In genomic region chr3:148977124-148977529, GRCm38 (mm10) we compare ENCODE assay signal across 9 mouse cellular contexts. TPM values are rescaled to one million over a fixed set of nuclear protein-coding genes. Genes with fewer than 3 reads are reported as not detected.
A peak's percentile ranks its signal among the peaks of the same experiment; 100 is the strongest.
DNase-seq lines count a peak whose midpoint lies in the region; ATAC-seq and TF ChIP-seq lines count a peak whose summit lies in the region.
"Had no signal": no experiment of that assay in that cellular context is flagged by ENCODE, and none has a peak within 500 bp of the region (broad histone marks: within the 10 kb centered on the region; RNA-seq: fewer than 3 reads in every experiment).

No protein-coding gene starts in this region.

- WGBS in kidney, adult 2 months = 22% methylated on average over 16 of the region's 16 CpGs
- WGBS in embryonic facial prominence, embryonic 13.5 days = 48% methylated on average over 16 of the region's 16 CpGs
- 35% methylated on average over 16 of the region's 16 CpGs for WGBS in hindbrain, embryonic 12.5 days
- 9% methylated on average over 16 of the region's 16 CpGs for WGBS in midbrain, embryonic 13.5 days
- 92% methylated on average over 16 of the region's 16 CpGs for WGBS in thymus, adult 2 months

- no peak for ATAC-seq in embryonic facial prominence, embryonic 13.5 days (ENCODE audit: insufficient number of reproducible peaks, insufficient read depth, low FRiP score, low TSS enrichment, low read depth)
- peak; percentile 77 for ATAC-seq in hindbrain, embryonic 12.5 days (ENCODE audit: low FRiP score)
- ATAC-seq in midbrain, embryonic 13.5 days = peak; percentile 85

- H3K9me3 ChIP-seq in embryonic facial prominence, embryonic 13.5 days = no peaks in the 10 kb centered on the region
- H3K9me3 ChIP-seq in hindbrain, embryonic 12.5 days (replicated peaks) = no peaks in the 10 kb centered on the region
- no peaks in the 10 kb centered on the region for H3K9me3 ChIP-seq in midbrain, embryonic 13.5 days

- TF ChIP-seq POLR2A in kidney, adult 2 months (IDR thresholded peaks at IDR 0.05; ENCODE audit: low read depth, low read length) = no peak
- TF ChIP-seq POLR2A in thymus, adult 2 months (IDR thresholded peaks at IDR 0.05; ENCODE audit: control insufficient read depth, extremely low read depth, insufficient read depth, low read length, poor library complexity) = no peak

- H3K4me2 ChIP-seq in embryonic facial prominence, embryonic 13.5 days = peak overlapping the region; percentile 48
- H3K4me2 ChIP-seq in hindbrain, embryonic 12.5 days (replicated peaks) = peak overlapping the region; percentile 41
- peak overlapping the region; percentile 62 for H3K4me2 ChIP-seq in midbrain, embryonic 13.5 days (replicated peaks)

- H3K4me1 ChIP-seq in kidney, adult 2 months (ENCODE audit: control insufficient read depth, insufficient read depth, low read length) = 0 out of 2 replicates have a peak, but pooled peaks cover 3% of the 10 kb centered on the region
- H3K4me1 ChIP-seq in embryonic facial prominence, embryonic 13.5 days = peaks cover 53% of the 10 kb centered on the region
- peaks cover 26% of the 10 kb centered on the region for H3K4me1 ChIP-seq in hindbrain, embryonic 12.5 days
- H3K4me1 ChIP-seq in midbrain, embryonic 13.5 days (replicated peaks) = peaks cover 37% of the 10 kb centered on the region
- H3K4me1 ChIP-seq in thymus, adult 2 months (replicated peaks; ENCODE audit: control insufficient read depth, insufficient read depth, low read length) = no peaks in the 10 kb centered on the region

- no peak for TF ChIP-seq CTCF in kidney, adult 2 months (conservative IDR thresholded peaks at IDR 0.05; ENCODE audit: insufficient read depth, insufficient read length, low read depth, low read length)
- TF ChIP-seq CTCF in thymus, adult 2 months (IDR thresholded peaks at IDR 0.05; ENCODE audit: borderline replicate concordance, control insufficient read depth, extremely low read depth, insufficient read depth, low read length, poor library complexity) = no peak

- no peak overlapping the region for H3K9ac ChIP-seq in embryonic facial prominence, embryonic 13.5 days
- H3K9ac ChIP-seq in hindbrain, embryonic 12.5 days = no peak overlapping the region
- peak overlapping the region; percentile 55 for H3K9ac ChIP-seq in midbrain, embryonic 13.5 days (replicated peaks)

- peak; percentile 44 for DNase-seq in kidney, adult 2 months
- DNase-seq in kidney, postnatal 10 days = no peak
- DNase-seq in testis, postnatal 10 days (ENCODE audit: low spot score) = no peak
- DNase-seq in ovary, postnatal 36 days (ENCODE audit: low spot score) = no peak
- no peak for DNase-seq in thymus, adult 2 months

- no peaks in the 10 kb centered on the region for H3K36me3 ChIP-seq in kidney, adult 2 months (ENCODE audit: control insufficient read depth, insufficient read depth, low read length)
- no peaks in the 10 kb centered on the region for H3K36me3 ChIP-seq in embryonic facial prominence, embryonic 13.5 days
- H3K36me3 ChIP-seq in hindbrain, embryonic 12.5 days = no peaks in the 10 kb centered on the region
- H3K36me3 ChIP-seq in midbrain, embryonic 13.5 days = no peaks in the 10 kb centered on the region
- no peaks in the 10 kb centered on the region for H3K36me3 ChIP-seq in thymus, adult 2 months (ENCODE audit: control insufficient read depth, insufficient read depth, low read length)

- no peak overlapping the region for H3K27ac ChIP-seq in kidney, adult 2 months (ENCODE audit: insufficient read depth, low read depth, low read length)
- H3K27ac ChIP-seq in embryonic facial prominence, embryonic 13.5 days = no peak overlapping the region
- no peak overlapping the region for H3K27ac ChIP-seq in hindbrain, embryonic 12.5 days
- H3K27ac ChIP-seq in midbrain, embryonic 13.5 days = peak overlapping the region; percentile 56
- H3K27ac ChIP-seq in thymus, adult 2 months (ENCODE audit: control insufficient read depth, insufficient read depth, low read length) = no peak overlapping the region
- H3K27ac ChIP-seq: macrophage had no signal

- no peaks in the 10 kb centered on the region for H3K27me3 ChIP-seq in kidney, adult 2 months (replicated peaks; ENCODE audit: control insufficient read depth, insufficient read depth, low read length)
- no peaks in the 10 kb centered on the region for H3K27me3 ChIP-seq in embryonic facial prominence, embryonic 13.5 days
- H3K27me3 ChIP-seq in hindbrain, embryonic 12.5 days = no peaks in the 10 kb centered on the region
- no peaks in the 10 kb centered on the region for H3K27me3 ChIP-seq in midbrain, embryonic 13.5 days
- H3K27me3 ChIP-seq in thymus, adult 2 months (ENCODE audit: control insufficient read depth, insufficient read depth, low read length) = no peaks in the 10 kb centered on the region

- H3K4me3 ChIP-seq in kidney, adult 2 months (ENCODE audit: insufficient read depth, low read depth, low read length) = peak overlapping the region; percentile 24
- H3K4me3 ChIP-seq in embryonic facial prominence, embryonic 13.5 days = peak overlapping the region; percentile 14
- H3K4me3 ChIP-seq in hindbrain, embryonic 12.5 days = peak overlapping the region; percentile 18
- H3K4me3 ChIP-seq in midbrain, embryonic 13.5 days (replicated peaks) = peak overlapping the region; percentile 36
- H3K4me3 ChIP-seq in thymus, adult 2 months (ENCODE audit: control insufficient read depth, insufficient read depth, low read length) = no peak overlapping the region

RNA-seq across cellular contexts. Expression of gene Adgrl2, which starts 13.2 kb away (rescaled TPM):
- 22.4 and 25.7 TPM in 2 replicates for polyA plus RNA-seq in kidney, adult 2 months (2012; rRNA removed)
- polyA plus RNA-seq in embryonic facial prominence, embryonic 13.5 days (2015; fragmentation: Nextera tagmentation; extraction: Ambion mirVana) = 123 and 128 TPM in 2 replicates
- 98.1 and 121 TPM in 2 replicates for polyA plus RNA-seq in hindbrain, embryonic 12.5 days (2016; fragmentation: Nextera tagmentation; extraction: Ambion mirVana)
- 120 and 125 TPM in 2 replicates for polyA plus RNA-seq in midbrain, embryonic 13.5 days (2015; fragmentation: Nextera tagmentation; extraction: Ambion mirVana)
- polyA plus RNA-seq in thymus, adult 2 months (2012; rRNA removed) = 7.6 and 9.7 TPM in 2 replicates
